Mouse (Mus musculus): ENCODE data around the gene Gm28053. TPM values are rescaled to one million over a fixed set of nuclear protein-coding genes. Genes with fewer than 3 reads are reported as not detected.

Gm28053 gene
- polyA plus RNA-seq (2015; fragmentation: Nextera tagmentation; extraction: Ambion mirVana): 1.3 and 2.3 TPM in 2 replicates

DNA sequence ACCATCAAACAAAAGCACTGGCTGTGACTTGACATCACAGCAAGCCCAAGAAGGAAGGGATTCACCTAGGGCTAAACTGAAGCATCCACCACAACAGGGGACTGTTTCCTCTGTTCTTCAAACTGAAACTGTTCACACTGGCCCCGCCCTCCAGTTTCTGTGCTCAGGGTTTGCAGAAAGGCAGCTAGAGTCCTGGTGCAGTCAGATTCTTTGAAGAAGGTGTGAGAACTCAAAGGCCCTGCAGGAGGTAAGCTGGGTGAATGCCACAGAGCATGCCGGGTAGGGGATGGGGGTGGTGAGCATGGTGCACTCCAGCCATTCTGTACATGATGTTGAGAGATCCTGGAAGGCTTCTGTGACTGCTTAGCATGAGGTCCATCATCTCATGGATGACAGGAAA is at the start of gene Gm28053, which contains the start of gene Gimap7:
TSS of gene Gm28053 (plus strand) at position 153 of the 400 bp plus-strand sequence.
TSS of gene Gimap7 (plus strand) at position 167 of the 400 bp plus-strand sequence.
- no peak for TF ChIP-seq CTCF (IDR thresholded peaks at IDR 0.05; ENCODE audit: low read depth)
- Histone ChIP-seq H3K27me3 (replicated peaks; ENCODE audit: control insufficient read depth, insufficient read depth, low read length) (no peaks in the 10 kb centered on the region), H3K4me2 (replicated peaks; ENCODE audit: low read depth) (no peak within 1 kb of the TSS), H3K4me1 (replicated peaks; ENCODE audit: control insufficient read depth, insufficient read depth, low read length) (no peaks in the 10 kb centered on the region), H3K4me3 (ENCODE audit: low read depth, low read length) (no peak within 1 kb of the TSS), H3K27ac (ENCODE audit: low read depth, low read length) (no peak within 1 kb of the TSS), H3K9me3 (ENCODE audit: control insufficient read depth) (no peaks in the 10 kb centered on the region), H3K9ac (ENCODE audit: low read depth, low read length) (no peak within 1 kb of the TSS), H3K36me3 (ENCODE audit: control insufficient read depth, insufficient read depth) (no peaks in the 10 kb centered on the region)
- ATAC-seq: no peak
- WGBS: 63% methylated on average over 2 of the region's 2 CpGs

- H3K9me3 ChIP-seq (ENCODE audit: control insufficient read depth): no peaks in the 10 kb centered on the region
- no peak for TF ChIP-seq CTCF (IDR thresholded peaks at IDR 0.05; ENCODE audit: low read depth)
- no peaks in the 10 kb centered on the region for H3K36me3 ChIP-seq (ENCODE audit: control insufficient read depth, insufficient read depth)
- peaks cover 4% of the 10 kb centered on the region for H3K4me1 ChIP-seq (replicated peaks; ENCODE audit: control insufficient read depth, insufficient read depth, low read length)
- no peak overlapping the region for H3K4me2 ChIP-seq (replicated peaks; ENCODE audit: low read depth)
- 78% methylated on average over 2 of the region's 2 CpGs for WGBS
- no peak for ATAC-seq
- H3K4me3 ChIP-seq (ENCODE audit: low read depth, low read length): no peak overlapping the region
- no peaks in the 10 kb centered on the region for H3K27me3 ChIP-seq (replicated peaks; ENCODE audit: control insufficient read depth, insufficient read depth, low read length)
- H3K9ac ChIP-seq (ENCODE audit: low read depth, low read length): no peak overlapping the region
- H3K27ac ChIP-seq (ENCODE audit: low read depth, low read length): no peak overlapping the region
Observed at GRCm38 (mm10) chr6:48669446-48669969, 48.9 kb upstream of the Gm28053 start.

DNA sequence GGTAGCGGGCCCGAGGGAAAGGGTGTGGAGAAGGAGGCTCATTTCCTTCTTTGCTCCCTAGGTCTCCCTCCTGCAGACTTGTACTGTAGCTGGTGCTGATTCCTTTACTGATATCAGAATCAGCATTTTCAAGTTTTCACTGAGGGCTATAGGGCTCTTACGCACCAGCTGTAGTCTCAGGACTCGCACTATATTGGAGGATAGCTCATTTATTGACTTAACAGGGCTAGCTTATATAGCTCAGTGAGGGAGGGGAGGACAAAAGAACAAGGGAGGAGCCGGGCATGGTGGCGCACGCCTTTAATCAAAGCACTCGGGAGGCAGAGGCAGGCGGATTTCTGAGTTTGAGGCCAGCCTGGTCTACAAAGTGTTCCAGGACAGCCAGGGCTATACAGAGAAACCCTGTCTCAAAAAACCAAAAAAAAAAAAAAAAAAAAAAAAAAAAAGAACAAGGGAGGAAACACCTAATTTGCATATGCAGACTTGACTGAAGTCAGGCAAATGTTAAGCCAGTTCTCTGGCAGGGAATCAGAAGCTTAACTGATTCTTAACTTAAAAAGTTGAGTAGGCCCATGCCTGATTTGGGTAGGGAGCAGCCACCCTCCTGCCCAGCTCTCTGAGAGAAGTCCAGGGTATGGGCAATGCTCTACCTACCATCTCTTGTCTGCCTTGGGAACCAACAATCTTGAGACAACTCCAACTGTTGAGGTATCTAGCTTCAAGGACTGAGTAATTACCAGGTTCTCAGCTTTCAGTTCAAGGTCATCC is 43.9 kb upstream of the Gm28053 start:
- Histone ChIP-seq H3K27me3 (replicated peaks; ENCODE audit: control insufficient read depth, insufficient read depth, low read length) (no peaks in the 10 kb centered on the region), H3K36me3 (ENCODE audit: control insufficient read depth, insufficient read depth) (no peaks in the 10 kb centered on the region), H3K27ac (ENCODE audit: low read depth, low read length) (no peak overlapping the region), H3K4me1 (replicated peaks; ENCODE audit: control insufficient read depth, insufficient read depth, low read length) (no peaks in the 10 kb centered on the region; the same call in 1 of the 2 replicates), H3K9me3 (ENCODE audit: control insufficient read depth) (no peaks in the 10 kb centered on the region), H3K4me3 (ENCODE audit: low read depth, low read length) (no peak overlapping the region), H3K9ac (ENCODE audit: low read depth, low read length) (no peak overlapping the region), H3K4me2 (replicated peaks; ENCODE audit: low read depth) (no peak overlapping the region)
- 69% methylated on average over 9 of the region's 9 CpGs for WGBS
- no peak for TF ChIP-seq CTCF (IDR thresholded peaks at IDR 0.05; ENCODE audit: low read depth)
- no peak for ATAC-seq

DNA sequence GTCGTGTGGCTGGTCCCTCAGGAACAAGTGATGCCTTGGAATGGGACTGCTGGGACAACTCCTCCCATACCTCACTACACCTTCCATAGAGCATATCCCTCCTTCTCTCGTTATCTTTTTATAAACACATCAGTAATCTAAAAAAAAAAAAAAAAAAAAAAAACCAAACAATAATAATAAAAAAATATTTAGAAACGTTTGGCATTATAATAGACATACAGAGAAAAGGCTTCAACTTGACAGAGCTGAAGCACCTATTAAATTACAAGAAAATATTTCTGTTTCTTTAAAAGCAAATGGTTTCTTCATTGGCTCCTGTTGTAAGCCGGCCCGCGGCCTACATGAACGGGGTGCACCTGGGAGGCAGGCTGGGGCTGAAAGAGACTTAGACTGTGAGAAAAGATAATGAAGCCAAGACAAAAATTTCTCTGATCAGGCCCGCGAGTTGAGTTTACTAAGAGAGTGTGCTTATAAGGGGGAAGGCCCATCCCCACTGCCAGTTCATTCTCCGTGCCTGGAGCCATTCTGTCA is 42.9 kb upstream of the Gm28053 start:
- 0 out of 2 replicates have a peak, but pooled peaks have one; percentile 8 for ATAC-seq

DNA sequence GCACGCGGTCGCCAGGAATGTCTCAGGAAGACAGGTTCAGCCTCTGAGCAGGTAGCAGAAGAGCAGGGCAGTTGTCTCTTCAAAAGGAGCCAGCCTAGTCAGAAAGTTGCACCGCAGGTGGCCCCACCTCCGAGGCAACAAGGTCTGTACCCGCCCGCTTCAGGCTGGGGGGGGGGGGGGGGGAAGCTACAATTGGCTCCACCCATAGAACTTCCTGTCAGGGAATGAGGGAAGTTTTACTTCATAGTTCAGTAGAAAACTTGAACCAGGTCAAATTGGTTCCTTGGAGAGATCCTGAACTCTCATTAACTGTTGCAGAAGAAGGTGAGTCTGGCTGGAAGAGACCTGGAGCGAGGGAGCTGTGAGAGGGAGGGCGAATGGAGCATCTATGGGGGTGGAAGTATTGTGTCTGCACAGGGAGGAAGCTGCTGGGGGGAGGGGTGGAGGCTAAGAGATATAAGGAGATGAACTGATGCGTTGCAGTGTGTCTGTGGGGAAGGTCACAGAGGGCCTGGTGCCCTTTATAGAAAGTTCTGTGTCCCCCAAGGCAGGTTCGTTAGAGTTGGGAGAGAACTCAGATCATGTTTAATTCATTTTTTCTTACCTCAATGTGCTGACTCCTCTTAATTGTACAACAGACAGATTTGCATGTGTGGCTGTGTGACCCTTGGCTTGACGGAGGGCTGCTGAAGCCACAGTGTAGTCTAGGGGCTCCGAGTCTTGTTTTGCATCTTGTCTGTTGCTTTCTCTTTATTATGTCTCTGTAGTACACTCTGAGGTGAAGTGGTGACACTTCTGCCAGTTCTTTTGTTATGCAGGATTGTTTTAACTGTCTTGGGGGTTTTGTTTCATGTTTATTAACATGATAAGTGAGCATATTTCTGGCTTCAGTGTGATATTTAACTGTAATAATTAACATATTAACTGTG is 42.2 kb upstream of the Gm28053 start, which contains the start of gene Gimap9:
TSS of gene Gimap9 (plus strand) at position 199 of the 929 bp plus-strand sequence.
- peak within 1 kb of the TSS; percentile 64 for H3K4me2 ChIP-seq (replicated peaks; ENCODE audit: low read depth)
- H3K9me3 ChIP-seq (ENCODE audit: control insufficient read depth): no peaks in the 10 kb centered on the region
- peak; percentile 69 for ATAC-seq
- H3K27me3 ChIP-seq (replicated peaks; ENCODE audit: control insufficient read depth, insufficient read depth, low read length): no peaks in the 10 kb centered on the region
- H3K27ac ChIP-seq (ENCODE audit: low read depth, low read length): peak within 1 kb of the TSS; percentile 47; the same call in 1 of the 2 replicates
- 18% methylated on average over 13 of the region's 13 CpGs for WGBS
- no peak for TF ChIP-seq CTCF (IDR thresholded peaks at IDR 0.05; ENCODE audit: low read depth)
- H3K9ac ChIP-seq (ENCODE audit: low read depth, low read length): peak within 1 kb of the TSS; percentile 35; the same call in 1 of the 2 replicates
- no peaks in the 10 kb centered on the region; the same call in 1 of the 2 replicates for H3K4me1 ChIP-seq (replicated peaks; ENCODE audit: control insufficient read depth, insufficient read depth, low read length)
- no peaks in the 10 kb centered on the region for H3K36me3 ChIP-seq (ENCODE audit: control insufficient read depth, insufficient read depth)
- H3K4me3 ChIP-seq (ENCODE audit: low read depth, low read length): peak within 1 kb of the TSS; percentile 39

More for the DNA sequence above, 42.9 kb upstream of the Gm28053 start:
- Histone ChIP-seq H3K36me3 (ENCODE audit: control insufficient read depth, insufficient read depth) (no peaks in the 10 kb centered on the region), H3K27me3 (replicated peaks; ENCODE audit: control insufficient read depth, insufficient read depth, low read length) (no peaks in the 10 kb centered on the region), H3K9me3 (ENCODE audit: control insufficient read depth) (no peaks in the 10 kb centered on the region), H3K4me2 (replicated peaks; ENCODE audit: low read depth) (peak overlapping the region; percentile 64), H3K9ac (ENCODE audit: low read depth, low read length) (peak overlapping the region; percentile 35; the same call in 1 of the 2 replicates), H3K27ac (ENCODE audit: low read depth, low read length) (peak overlapping the region; percentile 47; the same call in 1 of the 2 replicates), H3K4me1 (replicated peaks; ENCODE audit: control insufficient read depth, insufficient read depth, low read length) (no peaks in the 10 kb centered on the region; the same call in 1 of the 2 replicates), H3K4me3 (ENCODE audit: low read depth, low read length) (peak overlapping the region; percentile 39)
- no peak for TF ChIP-seq CTCF (IDR thresholded peaks at IDR 0.05; ENCODE audit: low read depth)
- WGBS: 28% methylated on average over 10 of the region's 10 CpGs
